Mouse (Mus musculus): Measurements from ENCODE around the gene Astn1.

DNA sequence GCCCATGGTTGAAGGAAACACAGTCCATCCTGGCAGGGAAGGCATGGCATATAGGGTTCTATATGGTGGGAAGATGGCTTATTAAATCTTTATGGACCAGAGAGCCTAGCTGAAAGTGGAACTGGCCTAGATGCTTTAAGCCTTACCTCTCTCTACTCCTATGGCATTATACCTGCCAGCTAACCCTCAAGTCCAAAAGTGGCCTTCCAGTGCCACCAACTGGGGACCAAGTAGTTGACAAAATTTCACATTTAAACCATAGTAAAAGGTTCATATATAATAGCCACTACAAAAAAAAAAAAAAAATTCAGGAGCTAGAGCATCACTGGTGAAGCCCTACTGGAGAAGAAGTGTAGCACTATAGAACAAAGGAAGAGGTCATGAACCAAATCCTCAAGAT, 150.0 kb downstream of the Astn1 start:
- no peak for TF ChIP-seq POLR2A (IDR thresholded peaks at IDR 0.05; ENCODE audit: low read depth, low read length)
- TF ChIP-seq CTCF (IDR thresholded peaks at IDR 0.05; ENCODE audit: extremely low read depth, insufficient read depth, insufficient read length, insufficient replicate concordance): no peak

Data from spleen, adult 2 months (tissue).